ENCODE assay signal across 18 mouse cellular contexts in genomic region chr5:118304970-118305618, GRCm38 (mm10).
"Had no signal": no experiment of that assay in that cellular context is flagged by ENCODE, and none has a peak within 500 bp of the region (broad histone marks: within the 10 kb centered on the region; RNA-seq: fewer than 3 reads in every experiment).

No protein-coding gene starts in this region.

- H3K9ac ChIP-seq: intestine, embryonic 15.5 days; kidney, embryonic 15.5 days; lung, embryonic 14.5 days; midbrain, embryonic 13.5 days; neural tube, embryonic 13.5 days had no signal

- H3K27me3 ChIP-seq: intestine, embryonic 15.5 days; midbrain, embryonic 13.5 days; neural tube, embryonic 13.5 days had no signal

- H3K4me3 ChIP-seq: intestine, embryonic 15.5 days; kidney, embryonic 15.5 days; midbrain, embryonic 13.5 days; myocyte; neural tube, embryonic 13.5 days had no signal

- H3K27ac ChIP-seq: intestine, embryonic 15.5 days; kidney, embryonic 15.5 days; macrophage; midbrain, embryonic 13.5 days; neural tube, embryonic 13.5 days had no signal

- ATAC-seq: intestine, embryonic 15.5 days; lung, postnatal 0 days; midbrain, embryonic 13.5 days; midbrain, embryonic 16.5 days had no signal

- H3K4me2 ChIP-seq: intestine, embryonic 15.5 days; kidney, embryonic 15.5 days; lung, embryonic 14.5 days; midbrain, embryonic 13.5 days; neural tube, embryonic 13.5 days had no signal

- DNase-seq: kidney, adult 11 months; kidney, adult 8-10 months; kidney, postnatal 10 days; kidney, postnatal 36 days; lung, embryonic 14.5 days; retina, postnatal 1 day; right cerebral cortex, postnatal 25 days; spleen, adult 18-20 months; thymus, adult 18-20 months; thymus, postnatal 4 days had no signal

- H3K4me1 ChIP-seq: kidney, embryonic 15.5 days; midbrain, embryonic 13.5 days; neural tube, embryonic 13.5 days had no signal

- H3K36me3 ChIP-seq: intestine, embryonic 15.5 days; kidney, embryonic 15.5 days; midbrain, embryonic 13.5 days; neural tube, embryonic 13.5 days had no signal

- H3K9me3 ChIP-seq: intestine, embryonic 15.5 days; kidney, embryonic 15.5 days; midbrain, embryonic 13.5 days; neural tube, embryonic 13.5 days had no signal
